Mouse (Mus musculus): ENCODE results near the gene Cnnm1. TPM values are rescaled to one million over a fixed set of nuclear protein-coding genes. Genes with fewer than 3 reads are reported as not detected.

Gene Cnnm1
- polyA plus RNA-seq, 1 experiment from 2014 or later = 0.91 TPM

DNA sequence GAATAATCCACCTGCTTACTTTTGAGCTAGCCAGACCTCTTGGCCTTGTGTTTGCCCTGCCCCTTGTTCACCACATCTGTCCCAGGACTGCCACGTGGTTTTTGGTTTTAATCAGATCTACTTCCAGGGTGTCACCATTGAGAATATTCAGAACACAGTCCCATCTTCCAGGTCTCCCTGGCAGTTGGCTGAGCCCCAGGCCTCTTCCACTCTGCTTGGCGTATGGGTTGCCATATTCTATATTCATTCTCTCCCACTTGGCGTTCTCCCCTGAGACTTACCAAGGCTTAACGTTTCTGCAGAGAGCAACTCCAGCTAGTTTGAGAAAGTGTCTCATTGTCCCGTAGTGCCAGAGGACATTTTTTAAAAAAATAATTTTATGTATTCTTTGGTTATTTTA lies 2.7 kb downstream of the Cnnm1 start:
- no peak overlapping the region for H3K9ac ChIP-seq
- H3K4me1 ChIP-seq = peaks cover 20% of the 10 kb centered on the region
- H3K4me2 ChIP-seq (replicated peaks) = no peak overlapping the region
- ATAC-seq (ENCODE audit: low FRiP score, low read depth) = no peak
- H3K36me3 ChIP-seq = no peaks in the 10 kb centered on the region
- peaks cover 43% of the 10 kb centered on the region for H3K27me3 ChIP-seq (replicated peaks)
- H3K4me3 ChIP-seq = no peak overlapping the region
- 89% methylated on average over 5 of the region's 5 CpGs for WGBS
- H3K9me3 ChIP-seq = 0 out of 2 replicates have a peak, but pooled peaks cover 5% of the 10 kb centered on the region
- H3K27ac ChIP-seq = no peak overlapping the region

GRCm38 (mm10) chr19:43444636-43445205 lies 4.5 kb downstream of the Cnnm1 start:
- WGBS = 85% methylated on average over 6 of the region's 6 CpGs
- H3K4me2 ChIP-seq (replicated peaks) = no peak overlapping the region
- H3K36me3 ChIP-seq = no peaks in the 10 kb centered on the region
- peaks cover 20% of the 10 kb centered on the region for H3K4me1 ChIP-seq
- no peak overlapping the region for H3K9ac ChIP-seq
- H3K27ac ChIP-seq = no peak overlapping the region
- H3K9me3 ChIP-seq = 0 out of 2 replicates have a peak, but pooled peaks cover 5% of the 10 kb centered on the region
- no peak overlapping the region for H3K4me3 ChIP-seq
- no peak for ATAC-seq (ENCODE audit: low FRiP score, low read depth)
- H3K27me3 ChIP-seq (replicated peaks) = peaks cover 36% of the 10 kb centered on the region

DNA sequence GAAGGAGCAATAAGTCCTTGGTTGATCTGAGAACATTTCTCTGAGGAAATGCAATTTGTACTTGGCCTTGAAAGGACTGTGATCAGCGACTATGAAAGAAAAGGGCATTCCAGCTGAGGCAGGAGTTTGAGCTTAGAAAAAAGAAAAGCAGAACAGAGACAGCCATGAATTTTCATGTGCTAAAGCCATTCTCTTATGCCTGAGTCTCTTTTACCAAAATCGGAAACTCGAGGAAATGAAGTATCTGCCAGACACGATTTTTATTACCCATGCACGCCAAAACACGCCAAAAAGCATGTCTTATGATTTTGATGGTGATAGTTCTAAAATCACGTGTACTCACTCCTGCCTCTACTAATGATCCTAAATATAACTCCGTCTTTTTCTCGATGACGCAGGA lies 11.3 kb downstream of the Cnnm1 start:
- Histone ChIP-seq H3K4me3 (no peak overlapping the region), H3K27ac (no peak overlapping the region), H3K9ac (no peak overlapping the region), H3K4me1 (no peaks in the 10 kb centered on the region), H3K36me3 (no peaks in the 10 kb centered on the region), H3K4me2 (replicated peaks) (no peak overlapping the region), H3K27me3 (replicated peaks) (no peaks in the 10 kb centered on the region), H3K9me3 (no peaks in the 10 kb centered on the region)
- no peak for ATAC-seq (ENCODE audit: low FRiP score, low read depth)
- 85% methylated on average over 10 of the region's 10 CpGs for WGBS

DNA sequence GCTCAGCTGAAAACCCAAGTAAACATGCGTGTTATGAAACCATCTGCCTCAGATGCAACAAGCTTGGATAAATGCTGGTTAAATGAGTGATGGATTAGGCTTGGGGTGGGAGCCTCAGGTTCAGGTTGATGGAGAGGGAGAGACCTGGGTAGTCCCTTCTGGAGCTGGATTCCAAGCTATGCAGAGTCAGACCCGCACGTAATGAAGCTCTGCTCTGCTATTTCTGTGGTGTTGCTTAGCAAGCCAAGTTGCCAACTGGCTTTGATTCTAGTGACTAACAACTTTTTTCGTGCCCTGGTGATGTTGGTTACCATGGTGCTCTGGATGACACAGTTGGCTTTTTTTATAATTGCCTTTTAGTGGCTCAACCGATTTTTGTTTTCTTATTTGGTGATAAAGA lies 11.9 kb downstream of the Cnnm1 start:
- Histone ChIP-seq H3K9me3 (no peaks in the 10 kb centered on the region), H3K4me2 (replicated peaks) (no peak overlapping the region), H3K27me3 (replicated peaks) (no peaks in the 10 kb centered on the region), H3K27ac (no peak overlapping the region), H3K9ac (no peak overlapping the region), H3K4me3 (no peak overlapping the region), H3K36me3 (no peaks in the 10 kb centered on the region), H3K4me1 (no peaks in the 10 kb centered on the region)
- ATAC-seq (ENCODE audit: low FRiP score, low read depth) = no peak
- 86% methylated on average over 5 of the region's 5 CpGs for WGBS

GRCm38 (mm10) chr19:43453025-43453424 lies 12.8 kb downstream of the Cnnm1 start:
- Histone ChIP-seq H3K27me3 (replicated peaks) (no peaks in the 10 kb centered on the region), H3K4me2 (replicated peaks) (no peak overlapping the region), H3K4me1 (no peaks in the 10 kb centered on the region), H3K36me3 (no peaks in the 10 kb centered on the region), H3K27ac (no peak overlapping the region), H3K9ac (no peak overlapping the region), H3K4me3 (no peak overlapping the region), H3K9me3 (no peaks in the 10 kb centered on the region)
- 87% methylated on average over 4 of the region's 4 CpGs for WGBS
- no peak for ATAC-seq (ENCODE audit: low FRiP score, low read depth)

- H3K27me3 ChIP-seq (replicated peaks) = no peaks in the 10 kb centered on the region
- H3K4me2 ChIP-seq (replicated peaks) = no peak overlapping the region
- H3K36me3 ChIP-seq = no peaks in the 10 kb centered on the region
- no peak overlapping the region for H3K4me3 ChIP-seq
- no peak for ATAC-seq (ENCODE audit: low FRiP score, low read depth)
- 83% methylated on average over 4 of the region's 4 CpGs for WGBS
- H3K9ac ChIP-seq = no peak overlapping the region
- H3K9me3 ChIP-seq = no peaks in the 10 kb centered on the region
- no peaks in the 10 kb centered on the region for H3K4me1 ChIP-seq
- H3K27ac ChIP-seq = no peak overlapping the region
Measured at GRCm38 (mm10) chr19:43459948-43460347, 19.7 kb downstream of the Cnnm1 start.

DNA sequence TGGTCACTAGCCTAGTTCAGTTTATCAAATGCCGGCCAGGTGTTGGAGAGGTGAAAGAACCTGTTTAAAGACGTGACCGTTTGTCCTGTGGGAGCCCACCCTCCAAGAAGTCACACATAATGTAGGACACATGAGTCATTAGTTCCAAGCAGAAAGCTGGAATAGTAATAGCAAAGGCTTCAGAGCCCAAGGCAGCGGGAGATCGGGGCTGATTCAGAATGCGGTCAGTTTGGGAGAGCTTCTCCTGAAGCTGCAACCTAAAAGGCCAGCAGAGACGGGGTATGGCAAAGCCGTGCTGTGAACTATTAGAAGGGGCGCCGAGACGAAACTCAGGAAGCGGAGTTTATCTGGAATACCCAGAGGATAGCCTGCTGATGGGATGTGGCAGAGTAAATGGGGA lies 20.2 kb downstream of the Cnnm1 start:
- 93% methylated on average over 12 of the region's 12 CpGs for WGBS
- H3K9me3 ChIP-seq = no peaks in the 10 kb centered on the region
- no peak overlapping the region for H3K4me2 ChIP-seq (replicated peaks)
- no peak overlapping the region for H3K27ac ChIP-seq
- no peaks in the 10 kb centered on the region for H3K36me3 ChIP-seq
- ATAC-seq (ENCODE audit: low FRiP score, low read depth) = no peak
- no peak overlapping the region for H3K9ac ChIP-seq
- no peak overlapping the region for H3K4me3 ChIP-seq
- H3K4me1 ChIP-seq = no peaks in the 10 kb centered on the region
- no peaks in the 10 kb centered on the region for H3K27me3 ChIP-seq (replicated peaks)

DNA sequence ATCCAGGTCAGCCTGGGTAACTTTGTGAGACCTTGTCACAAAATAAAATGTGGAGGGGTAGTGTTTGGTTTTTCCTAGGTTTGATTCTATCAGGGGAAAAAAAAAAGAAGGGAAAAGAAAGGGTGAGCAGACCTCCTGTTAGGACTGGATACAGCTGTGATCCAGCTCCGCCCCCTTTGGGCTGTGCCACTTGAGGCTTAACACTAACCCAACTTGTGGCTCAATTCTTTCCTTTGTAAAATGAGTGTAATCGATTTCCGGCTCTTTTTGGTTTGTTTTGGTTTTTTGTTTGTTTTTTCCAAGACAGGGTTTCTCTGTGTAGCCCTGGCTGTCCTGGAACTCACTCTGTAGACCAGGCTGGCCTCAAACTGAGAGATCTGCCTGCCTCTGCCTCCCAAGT lies 21.9 kb downstream of the Cnnm1 start:
- no peak overlapping the region for H3K9ac ChIP-seq
- WGBS = 86% methylated on average over 3 of the region's 3 CpGs
- ATAC-seq (ENCODE audit: low FRiP score, low read depth) = no peak
- no peaks in the 10 kb centered on the region for H3K36me3 ChIP-seq
- H3K9me3 ChIP-seq = no peaks in the 10 kb centered on the region
- H3K27me3 ChIP-seq (replicated peaks) = no peaks in the 10 kb centered on the region
- H3K4me3 ChIP-seq = no peak overlapping the region
- no peak overlapping the region for H3K4me2 ChIP-seq (replicated peaks)
- no peak overlapping the region for H3K27ac ChIP-seq
- no peaks in the 10 kb centered on the region for H3K4me1 ChIP-seq

GRCm38 (mm10) chr19:43463546-43464293 lies 23.5 kb downstream of the Cnnm1 start:
- no peak overlapping the region for H3K4me3 ChIP-seq
- H3K4me1 ChIP-seq = no peaks in the 10 kb centered on the region
- no peak for ATAC-seq (ENCODE audit: low FRiP score, low read depth)
- no peak overlapping the region for H3K4me2 ChIP-seq (replicated peaks)
- no peaks in the 10 kb centered on the region for H3K27me3 ChIP-seq (replicated peaks)
- no peaks in the 10 kb centered on the region for H3K36me3 ChIP-seq
- H3K9me3 ChIP-seq = no peaks in the 10 kb centered on the region
- no peak overlapping the region for H3K27ac ChIP-seq
- 89% methylated on average over 7 of the region's 7 CpGs for WGBS
- no peak overlapping the region for H3K9ac ChIP-seq

DNA sequence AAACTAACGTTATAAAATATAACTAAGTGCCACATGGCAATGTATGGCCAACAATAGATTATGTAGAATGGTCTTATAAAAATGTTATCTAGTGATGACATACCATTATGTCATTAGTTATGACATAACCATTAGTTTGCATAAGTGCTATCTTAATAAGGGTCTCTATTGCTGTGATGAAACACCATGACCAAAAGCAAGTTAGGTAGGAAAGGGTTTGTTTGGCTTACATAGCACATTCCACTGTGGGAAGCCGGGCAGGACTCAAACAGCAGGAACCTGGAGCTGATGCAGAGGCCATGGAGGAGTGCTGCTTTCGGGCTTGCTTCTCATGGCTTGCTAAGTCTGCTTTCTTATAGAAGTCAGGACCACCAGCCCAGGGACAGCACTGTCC lies 24.1 kb downstream of the Cnnm1 start:
- WGBS = 87% methylated on average over 3 of the region's 3 CpGs
- H3K27ac ChIP-seq = no peak overlapping the region
- no peak for ATAC-seq (ENCODE audit: low FRiP score, low read depth)

GRCm38 (mm10) chr19:43465076-43465475 lies 24.8 kb downstream of the Cnnm1 start:
- Histone ChIP-seq H3K27me3 (replicated peaks) (no peaks in the 10 kb centered on the region), H3K36me3 (no peaks in the 10 kb centered on the region), H3K27ac (no peak overlapping the region), H3K9me3 (no peaks in the 10 kb centered on the region), H3K4me3 (no peak overlapping the region), H3K9ac (no peak overlapping the region), H3K4me2 (replicated peaks) (no peak overlapping the region), H3K4me1 (no peaks in the 10 kb centered on the region)
- ATAC-seq (ENCODE audit: low FRiP score, low read depth) = no peak
- 92% methylated on average over 11 of the region's 11 CpGs for WGBS

More for the DNA sequence above, 24.1 kb downstream of the Cnnm1 start:
- Histone ChIP-seq H3K4me3 (no peak overlapping the region), H3K9me3 (no peaks in the 10 kb centered on the region), H3K9ac (no peak overlapping the region), H3K4me1 (no peaks in the 10 kb centered on the region), H3K4me2 (replicated peaks) (no peak overlapping the region), H3K27me3 (replicated peaks) (no peaks in the 10 kb centered on the region), H3K36me3 (no peaks in the 10 kb centered on the region)

GRCm38 (mm10) chr19:43465601-43466255 lies 25.5 kb downstream of the Cnnm1 start:
- H3K9ac ChIP-seq = no peak overlapping the region
- 92% methylated on average over 14 of the region's 14 CpGs for WGBS
- H3K36me3 ChIP-seq = no peaks in the 10 kb centered on the region
- H3K27ac ChIP-seq = no peak overlapping the region
- no peaks in the 10 kb centered on the region for H3K27me3 ChIP-seq (replicated peaks)
- ATAC-seq (ENCODE audit: low FRiP score, low read depth) = no peak
- no peaks in the 10 kb centered on the region for H3K9me3 ChIP-seq
- no peaks in the 10 kb centered on the region for H3K4me1 ChIP-seq
- H3K4me3 ChIP-seq = no peak overlapping the region
- no peak overlapping the region for H3K4me2 ChIP-seq (replicated peaks)
